Mouse (Mus musculus) left cerebral cortex, postnatal 4 days (tissue): ENCODE data around the gene Gm49361. TPM values are rescaled to one million over a fixed set of nuclear protein-coding genes. Genes with fewer than 3 reads are reported as not detected.

Source experiments
- DNase-seq: peaks from one replicate; pipeline ENCODE4 v3.0.0-alpha.2; 2022
- intact Hi-C: fragments of 180-260 bp; cut with DNase I; formaldehyde crosslinking; loops from one replicate; pipeline ENCODE4 v1.15.1; 2025
- total RNA-seq, 2 experiments: library from RNA; stranded (reverse); gene quantifications; 2 replicates each; pipeline ENCODE4 v1.2.3; 2021

Gene Gm49361
- total RNA-seq, 2 experiments from 2014 or later = 1.0 TPM; not detected in 1

- DNase-seq = no peak
- intact Hi-C loops = no loop called here
These were observed 13.1 kb downstream of the Gm49361 start for GRCm38 (mm10) chr14:57732668-57733293.

- intact Hi-C loops = no loop called here
- DNase-seq = peak; percentile 31
These were observed 15.4 kb downstream of the Gm49361 start for GRCm38 (mm10) chr14:57730527-57730926.

GRCm38 (mm10) chr14:57729975-57730499 lies 15.9 kb downstream of the Gm49361 start:
- DNase-seq = peak; percentile 35
- intact Hi-C loops = no loop called here

- intact Hi-C loops = no loop called here
- no peak for DNase-seq
These were observed 16.5 kb downstream of the Gm49361 start for GRCm38 (mm10) chr14:57729364-57729763.

- intact Hi-C loops = no loop called here
- DNase-seq = no peak
These were observed 19.7 kb downstream of the Gm49361 start for GRCm38 (mm10) chr14:57726172-57726571.

- intact Hi-C loops = no loop called here
- DNase-seq = no peak
These were observed 21.4 kb downstream of the Gm49361 start for GRCm38 (mm10) chr14:57724473-57724872.

- intact Hi-C loops = no loop called here
- DNase-seq = no peak
These were observed 27.7 kb downstream of the Gm49361 start for GRCm38 (mm10) chr14:57718245-57718644.

- intact Hi-C loops = no loop called here
- DNase-seq = no peak
These were observed 29.2 kb downstream of the Gm49361 start for GRCm38 (mm10) chr14:57716601-57717245.

GRCm38 (mm10) chr14:57712884-57713283 lies 33.0 kb downstream of the Gm49361 start:
- no peak for DNase-seq
- intact Hi-C loops = no loop called here

- intact Hi-C loops = no loop called here
- no peak for DNase-seq
These were observed 34.8 kb downstream of the Gm49361 start for GRCm38 (mm10) chr14:57711059-57711458.

GRCm38 (mm10) chr14:57709171-57709570 lies 36.7 kb downstream of the Gm49361 start:
- no peak for DNase-seq
- intact Hi-C loops = no loop called here

GRCm38 (mm10) chr14:57708580-57708979 lies 37.3 kb downstream of the Gm49361 start:
- DNase-seq = no peak
- intact Hi-C loops = no loop called here

GRCm38 (mm10) chr14:57707100-57707893 lies 38.6 kb downstream of the Gm49361 start:
- intact Hi-C loops = no loop called here
- DNase-seq = peak; percentile 66

- no peak for DNase-seq
- intact Hi-C loops = no loop called here
These were observed 39.2 kb downstream of the Gm49361 start for GRCm38 (mm10) chr14:57706760-57707099.

GRCm38 (mm10) chr14:57705759-57706158 lies 40.1 kb downstream of the Gm49361 start:
- intact Hi-C loops = no loop called here
- DNase-seq = no peak

- intact Hi-C loops = no loop called here
- no peak for DNase-seq
These were observed 40.8 kb downstream of the Gm49361 start for GRCm38 (mm10) chr14:57705075-57705474.

- DNase-seq = no peak
- intact Hi-C loops = no loop called here
These were observed 43.9 kb downstream of the Gm49361 start for GRCm38 (mm10) chr14:57701915-57702477.

- intact Hi-C loops = no loop called here
These were observed 46.4 kb downstream of the Gm49361 start for GRCm38 (mm10) chr14:57699461-57699970.

GRCm38 (mm10) chr14:57699016-57699415 lies 46.9 kb downstream of the Gm49361 start:
- intact Hi-C loops = no loop called here
- no peak for DNase-seq

More at GRCm38 (mm10) chr14:57699461-57699970, 46.4 kb downstream of the Gm49361 start:
- DNase-seq = no peak

- intact Hi-C loops = no loop called here
- DNase-seq = no peak
These were observed 49.8 kb downstream of the Gm49361 start for GRCm38 (mm10) chr14:57696066-57696465.

- intact Hi-C loops = no loop called here
- DNase-seq = no peak
These were observed 50.4 kb downstream of the Gm49361 start for GRCm38 (mm10) chr14:57695550-57695949.
